In the genomic region with DNA sequence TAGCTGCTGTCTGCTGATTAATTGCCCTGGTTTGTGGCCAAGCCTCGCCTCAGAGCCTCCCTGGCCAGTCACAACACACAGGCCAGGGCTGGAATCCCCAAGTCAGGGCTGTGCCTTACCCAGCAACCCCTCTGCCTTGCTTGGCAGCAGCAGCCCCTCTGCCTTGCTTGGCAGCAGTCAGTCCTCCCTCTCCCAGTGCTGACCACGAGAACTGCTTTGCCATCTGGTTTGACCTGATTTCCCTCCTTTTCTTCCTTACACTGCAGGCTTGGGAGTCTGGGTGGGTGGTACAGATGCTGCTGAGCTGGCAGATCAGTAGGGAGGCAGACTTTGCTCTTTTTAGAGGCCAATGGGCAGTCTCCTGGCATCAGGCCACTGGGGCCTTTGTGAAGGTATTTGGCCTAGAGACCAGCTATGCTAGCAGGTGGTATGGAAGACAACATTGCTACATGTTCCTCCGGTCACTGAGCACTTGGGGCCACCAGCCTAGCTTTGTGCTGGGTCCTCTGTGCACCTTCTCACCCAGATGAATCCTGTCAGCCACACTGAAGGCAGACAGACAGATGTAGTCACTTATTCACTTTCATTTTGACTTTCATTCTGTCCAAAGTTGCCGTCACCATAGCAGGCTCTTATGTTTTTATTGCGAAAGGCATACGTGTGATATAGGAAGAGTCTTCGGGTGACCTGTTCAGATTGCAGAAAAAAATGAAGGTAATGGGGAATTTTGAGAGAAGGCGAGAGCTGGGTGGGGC, we compare ENCODE assay signal across 8 mouse cellular contexts.
DNase-seq lines count a peak whose midpoint lies in the region; ATAC-seq and TF ChIP-seq lines count a peak whose summit lies in the region.

No protein-coding gene starts in this region.

- H3K9me3 ChIP-seq in kidney, embryonic 14.5 days (ENCODE audit: control insufficient read depth, low read length), result no peaks in the 10 kb centered on the region
- H3K9me3 ChIP-seq in embryonic facial prominence, embryonic 14.5 days (ENCODE audit: control insufficient read depth, low read length), result no peaks in the 10 kb centered on the region
- no peaks in the 10 kb centered on the region for H3K9me3 ChIP-seq in intestine, postnatal 0 days (ENCODE audit: control insufficient read depth)
- no peaks in the 10 kb centered on the region for H3K9me3 ChIP-seq in liver, embryonic 12.5 days (replicated peaks)

- no peak overlapping the region for H3K4me3 ChIP-seq in kidney, embryonic 14.5 days (ENCODE audit: low read length)
- no peak overlapping the region for H3K4me3 ChIP-seq in embryonic facial prominence, embryonic 14.5 days (ENCODE audit: low read depth, low read length)
- no peak overlapping the region for H3K4me3 ChIP-seq in intestine, postnatal 0 days (ENCODE audit: low read depth, low read length)
- H3K4me3 ChIP-seq in liver, embryonic 12.5 days, result no peak overlapping the region

- no peak overlapping the region; the same call in 1 of the 2 replicates for H3K27ac ChIP-seq in kidney, embryonic 14.5 days (ENCODE audit: low read depth, low read length)
- H3K27ac ChIP-seq in embryonic facial prominence, embryonic 14.5 days (replicated peaks; ENCODE audit: low read depth, low read length), result no peak overlapping the region; the same call in none of the 2 replicates
- H3K27ac ChIP-seq in intestine, postnatal 0 days (ENCODE audit: low read depth, low read length), result peak overlapping the region; percentile 88
- H3K27ac ChIP-seq in liver, embryonic 12.5 days, result peak overlapping the region; percentile 77

- no peak overlapping the region for H3K4me2 ChIP-seq in kidney, embryonic 14.5 days (replicated peaks; ENCODE audit: low read depth, low read length)
- no peak overlapping the region for H3K4me2 ChIP-seq in embryonic facial prominence, embryonic 14.5 days (ENCODE audit: low read depth, low read length)
- H3K4me2 ChIP-seq in intestine, postnatal 0 days (replicated peaks; ENCODE audit: low read depth), result no peak overlapping the region; the same call in 1 of the 2 replicates
- H3K4me2 ChIP-seq in liver, embryonic 12.5 days, result no peak overlapping the region

- H3K9ac ChIP-seq in kidney, embryonic 14.5 days (ENCODE audit: low read depth, low read length), result no peak overlapping the region
- H3K9ac ChIP-seq in embryonic facial prominence, embryonic 14.5 days (ENCODE audit: low read depth, low read length), result no peak overlapping the region
- peak overlapping the region; percentile 11; the same call in 1 of the 2 replicates for H3K9ac ChIP-seq in intestine, postnatal 0 days (ENCODE audit: low read depth, low read length)
- H3K9ac ChIP-seq in liver, embryonic 12.5 days, result peak overlapping the region; percentile 27; the same call in 1 of the 2 replicates

- peak; percentile 95 for DNase-seq in kidney, adult 11 months
- peak; percentile 18 for DNase-seq in embryonic facial prominence, embryonic 14.5 days (ENCODE audit: low spot score)
- peak; percentile 20 for DNase-seq in retina, postnatal 7 days (ENCODE audit: low read depth, low spot score)
- DNase-seq in embryo, embryonic 9.5 days (ENCODE audit: extremely low spot score), result no peak

- TF ChIP-seq CTCF in intestine, postnatal 0 days (IDR thresholded peaks at IDR 0.05; ENCODE audit: low read depth), result no peak

- H3K4me1 ChIP-seq in kidney, embryonic 14.5 days (ENCODE audit: control insufficient read depth, insufficient read depth, low read length), result peaks cover 18% of the 10 kb centered on the region; the same call in 1 of the 2 replicates
- H3K4me1 ChIP-seq in embryonic facial prominence, embryonic 14.5 days (ENCODE audit: control insufficient read depth, insufficient read depth, low read length), result no peaks in the 10 kb centered on the region; the same call in 1 of the 2 replicates
- H3K4me1 ChIP-seq in intestine, postnatal 0 days (replicated peaks; ENCODE audit: control insufficient read depth, insufficient read depth, low read length), result no peaks in the 10 kb centered on the region
- peaks cover 84% of the 10 kb centered on the region for H3K4me1 ChIP-seq in liver, embryonic 12.5 days

- WGBS in kidney, embryonic 14.5 days, result 86% methylated on average over 8 of the region's 8 CpGs
- 85% methylated on average over 8 of the region's 8 CpGs for whole genome bisulfite sequencing in embryonic facial prominence, embryonic 14.5 days
- 40% methylated on average over 8 of the region's 8 CpGs for WGBS in intestine, postnatal 0 days
- WGBS in liver, embryonic 12.5 days (ENCODE audit: insufficient replicate concordance), result 77% methylated on average over 8 of the region's 8 CpGs

- no peak for ATAC-seq in kidney, embryonic 14.5 days (ENCODE audit: low FRiP score, low TSS enrichment)
- ATAC-seq in activated CD4-positive, CD25-positive, alpha-beta regulatory T cell, adult 4 months, result peak; percentile 40
- ATAC-seq in embryonic facial prominence, embryonic 14.5 days (ENCODE audit: low read depth), result no peak
- ATAC-seq in intestine, postnatal 0 days, result peak; percentile 75
- no peak for ATAC-seq in liver, embryonic 12.5 days

- no peaks in the 10 kb centered on the region for H3K27me3 ChIP-seq in kidney, embryonic 14.5 days (ENCODE audit: control insufficient read depth, insufficient read depth, low read length)
- H3K27me3 ChIP-seq in embryonic facial prominence, embryonic 14.5 days (replicated peaks; ENCODE audit: control insufficient read depth, insufficient read depth, low read length), result no peaks in the 10 kb centered on the region
- no peaks in the 10 kb centered on the region for H3K27me3 ChIP-seq in intestine, postnatal 0 days (replicated peaks; ENCODE audit: control insufficient read depth, insufficient read depth, low read length)
- no peaks in the 10 kb centered on the region for H3K27me3 ChIP-seq in liver, embryonic 12.5 days (replicated peaks)

- H3K36me3 ChIP-seq in kidney, embryonic 14.5 days (ENCODE audit: control insufficient read depth, insufficient read depth, low read length), result no peaks in the 10 kb centered on the region
- no peaks in the 10 kb centered on the region for H3K36me3 ChIP-seq in embryonic facial prominence, embryonic 14.5 days (ENCODE audit: control insufficient read depth, insufficient read depth, low read length)
- H3K36me3 ChIP-seq in intestine, postnatal 0 days (ENCODE audit: control insufficient read depth, insufficient read depth), result no peaks in the 10 kb centered on the region
- H3K36me3 ChIP-seq in liver, embryonic 12.5 days, result no peaks in the 10 kb centered on the region

Comparison
In these comparisons a context has a peak if more than half of its experiments do, and no peak if none do; other contexts are left out.
1. ATAC-seq: peak in activated CD4-positive, CD25-positive, alpha-beta regulatory T cell, adult 4 months (single experiment) and intestine, postnatal 0 days (single experiment); none in kidney, embryonic 14.5 days (single experiment), embryonic facial prominence, embryonic 14.5 days (single experiment) and liver, embryonic 12.5 days (single experiment).
2. H3K27ac ChIP-seq: peak in intestine, postnatal 0 days (single experiment) and liver, embryonic 12.5 days (single experiment); none in kidney, embryonic 14.5 days (single experiment) and embryonic facial prominence, embryonic 14.5 days (single experiment).
3. H3K9ac ChIP-seq: peak in intestine, postnatal 0 days (single experiment) and liver, embryonic 12.5 days (single experiment); none in kidney, embryonic 14.5 days (single experiment) and embryonic facial prominence, embryonic 14.5 days (single experiment).